Mouse (Mus musculus) hindbrain, embryonic 10.5 days (tissue): ENCODE measurements at regions not wholly inside any gene's neighbourhood (a gene's known extent, or its start where the extent isn't known, plus 50 kb on each side); places are given as distances from the start of the nearest gene placed in this dataset.

Experiments used
- DNase-seq: peaks from one replicate; pipeline ENCODE4 v3.0.0-alpha.2; 2017; ENCODE audit warnings: low spot score
- H3K27ac ChIP-seq: fragments of 300-500 bp; sonication (generic); 2 replicates; pipeline ENCODE4 v1.5.1; 2016; ENCODE audit warnings: mild to moderate bottlenecking, moderate library complexity
- H3K27me3 ChIP-seq: fragments of 300-500 bp; sonication (generic); 2 replicates; pipeline ENCODE4 v1.6.1; 2016; ENCODE audit warnings: mild to moderate bottlenecking; ENCODE audit not compliant: poor library complexity, insufficient read depth, severe bottlenecking
- H3K36me3 ChIP-seq: fragments of 300-500 bp; sonication (generic); 2 replicates; pipeline ENCODE4 v1.6.1; 2016; ENCODE audit warnings: mild to moderate bottlenecking, moderate library complexity
- H3K4me1 ChIP-seq: fragments of 300-500 bp; sonication (generic); replicated peaks from 2 replicates; pipeline ENCODE4 v1.6.1; 2016; ENCODE audit warnings: mild to moderate bottlenecking
- H3K4me3 ChIP-seq: fragments of 300-500 bp; sonication (generic); 2 replicates; pipeline ENCODE4 v1.5.1; 2016; ENCODE audit warnings: mild to moderate bottlenecking, moderate library complexity
- H3K9me3 ChIP-seq: fragments of 300-500 bp; sonication (generic); 2 replicates; pipeline ENCODE4 v1.6.1; 2016; ENCODE audit warnings: mild to moderate bottlenecking, moderate library complexity
- WGBS: fragments of 180-500 bp; shearing (Covaris S2); methylation state at CpG from one replicate; pipeline ENCODE4 v1.1.7; 2016; 5-methylcytosine and 5-hydroxymethylcytosine counted together

- no peak overlapping the region for H3K4me3 ChIP-seq
- H3K36me3 ChIP-seq, result no peaks in the 10 kb centered on the region
- H3K4me1 ChIP-seq, result no peaks in the 10 kb centered on the region
- no peaks in the 10 kb centered on the region for H3K9me3 ChIP-seq
- no peaks in the 10 kb centered on the region for H3K27me3 ChIP-seq
- 89% methylated on average over 3 of the region's 3 CpGs for WGBS
- no peak overlapping the region for H3K27ac ChIP-seq
- no peak for DNase-seq
Measured at GRCm38 (mm10) chr10:44636786-44637185, 108.5 kb upstream of the Prdm1 start.

- no peak overlapping the region for H3K27ac ChIP-seq
- no peak overlapping the region for H3K4me3 ChIP-seq
- H3K9me3 ChIP-seq, result no peaks in the 10 kb centered on the region
- no peaks in the 10 kb centered on the region for H3K36me3 ChIP-seq
- no peak for DNase-seq
- H3K27me3 ChIP-seq, result no peaks in the 10 kb centered on the region
- no peaks in the 10 kb centered on the region for H3K4me1 ChIP-seq
Measured at GRCm38 (mm10) chr10:44636061-44636460, 107.8 kb upstream of the Prdm1 start.

- no peak overlapping the region for H3K4me3 ChIP-seq
- no peaks in the 10 kb centered on the region for H3K36me3 ChIP-seq
- H3K4me1 ChIP-seq, result no peaks in the 10 kb centered on the region
- 82% methylated on average over 8 of the region's 8 CpGs for WGBS
- no peak overlapping the region for H3K27ac ChIP-seq
- no peak for DNase-seq
- H3K27me3 ChIP-seq, result no peaks in the 10 kb centered on the region
- no peaks in the 10 kb centered on the region for H3K9me3 ChIP-seq
Measured at GRCm38 (mm10) chr10:44631584-44631983, 103.3 kb upstream of the Prdm1 start.

- no peaks in the 10 kb centered on the region for H3K9me3 ChIP-seq
- no peak for DNase-seq
- H3K4me3 ChIP-seq, result no peak overlapping the region
- H3K4me1 ChIP-seq, result no peaks in the 10 kb centered on the region
- H3K27ac ChIP-seq, result no peak overlapping the region
- 81% methylated on average over 13 of the region's 13 CpGs for WGBS
- H3K36me3 ChIP-seq, result no peaks in the 10 kb centered on the region
- no peaks in the 10 kb centered on the region for H3K27me3 ChIP-seq
Measured at GRCm38 (mm10) chr10:44630485-44630884, 102.2 kb upstream of the Prdm1 start.

DNA sequence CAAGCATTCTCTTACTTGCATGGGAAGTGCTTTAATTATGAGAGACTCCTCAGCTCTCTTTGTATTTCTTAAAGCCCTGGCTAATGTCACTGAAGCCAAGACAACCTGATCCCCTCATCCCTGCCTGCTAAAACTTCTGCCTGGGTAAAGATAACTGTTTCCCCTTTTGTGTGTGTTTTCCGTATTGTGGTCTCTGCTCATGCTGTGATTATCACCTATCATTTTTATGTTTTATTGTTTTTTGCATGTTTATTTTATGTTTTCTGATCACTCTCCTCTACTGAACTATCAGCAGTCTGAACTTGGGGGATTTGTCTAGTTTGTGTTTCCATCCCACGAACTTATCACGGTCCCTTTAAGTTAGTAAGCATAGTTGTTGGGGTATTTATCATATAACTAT is 100.1 kb upstream of the Prdm1 start:
- Histone ChIP-seq H3K4me1 (no peaks in the 10 kb centered on the region), H3K36me3 (no peaks in the 10 kb centered on the region), H3K9me3 (no peaks in the 10 kb centered on the region), H3K27me3 (no peaks in the 10 kb centered on the region), H3K27ac (no peak overlapping the region), H3K4me3 (no peak overlapping the region)
- DNase-seq, result no peak
- 89% methylated on average over 3 of the region's 3 CpGs for WGBS

DNA sequence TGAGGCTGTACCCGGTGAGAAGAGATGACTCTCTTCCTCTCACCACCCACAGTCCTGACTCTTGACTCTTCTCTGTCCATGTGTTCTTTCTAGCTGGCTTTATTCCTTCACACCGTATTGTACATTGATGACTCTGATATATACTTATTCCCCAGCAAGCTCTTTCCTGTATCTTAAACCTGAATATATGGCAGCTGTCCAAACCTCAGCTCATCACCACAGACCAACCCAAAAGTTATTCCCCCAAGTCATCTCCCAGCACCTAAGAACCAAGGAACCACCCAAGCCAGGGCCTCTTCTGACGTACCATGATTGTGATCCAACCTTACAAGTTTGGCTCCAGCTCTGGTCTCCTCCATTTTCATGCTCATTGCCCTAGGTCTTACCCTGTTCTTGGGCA is 99.1 kb upstream of the Prdm1 start:
- no peaks in the 10 kb centered on the region for H3K36me3 ChIP-seq
- H3K9me3 ChIP-seq, result no peaks in the 10 kb centered on the region
- no peak for DNase-seq
- H3K27me3 ChIP-seq, result no peaks in the 10 kb centered on the region
- no peak overlapping the region for H3K27ac ChIP-seq
- 91% methylated on average over 3 of the region's 3 CpGs for WGBS
- no peaks in the 10 kb centered on the region for H3K4me1 ChIP-seq
- no peak overlapping the region for H3K4me3 ChIP-seq

GRCm38 (mm10) chr10:44625521-44625920 is 97.2 kb upstream of the Prdm1 start:
- H3K4me1 ChIP-seq, result no peaks in the 10 kb centered on the region
- no peaks in the 10 kb centered on the region for H3K36me3 ChIP-seq
- 92% methylated on average over 4 of the region's 4 CpGs for WGBS
- no peak for DNase-seq
- H3K27me3 ChIP-seq, result no peaks in the 10 kb centered on the region
- H3K9me3 ChIP-seq, result no peaks in the 10 kb centered on the region
- no peak overlapping the region for H3K27ac ChIP-seq
- no peak overlapping the region for H3K4me3 ChIP-seq

GRCm38 (mm10) chr10:44615586-44615985 is 87.3 kb upstream of the Prdm1 start:
- H3K27ac ChIP-seq, result no peak overlapping the region
- no peaks in the 10 kb centered on the region for H3K36me3 ChIP-seq
- no peaks in the 10 kb centered on the region for H3K9me3 ChIP-seq
- 76% methylated on average over 1 of the region's 1 CpGs for WGBS
- DNase-seq, result no peak
- no peaks in the 10 kb centered on the region for H3K4me1 ChIP-seq
- H3K4me3 ChIP-seq, result no peak overlapping the region
- no peaks in the 10 kb centered on the region for H3K27me3 ChIP-seq

DNA sequence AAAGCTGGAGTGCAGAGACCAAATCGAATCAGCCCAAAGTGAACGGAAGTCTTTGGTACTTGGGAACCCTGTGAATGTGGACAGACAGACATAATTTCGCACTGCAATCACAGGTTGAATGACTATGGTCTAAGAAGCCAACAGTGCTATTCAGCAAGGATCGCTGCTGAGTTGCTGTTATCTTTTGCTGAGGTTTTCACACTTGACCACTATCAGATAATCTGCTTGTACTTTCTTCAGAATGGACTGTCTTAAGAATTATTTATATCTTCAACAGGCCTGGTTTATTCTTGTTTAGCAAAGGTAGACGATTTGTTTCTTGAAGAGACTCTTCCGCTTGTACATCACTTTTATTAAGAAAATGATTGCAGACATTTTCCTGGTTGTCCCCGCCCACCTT is 84.3 kb upstream of the Prdm1 start:
- no peak overlapping the region for H3K4me3 ChIP-seq
- no peak for DNase-seq
- no peaks in the 10 kb centered on the region for H3K27me3 ChIP-seq
- WGBS, result 91% methylated on average over 7 of the region's 7 CpGs
- H3K27ac ChIP-seq, result no peak overlapping the region
- no peaks in the 10 kb centered on the region for H3K9me3 ChIP-seq
- no peaks in the 10 kb centered on the region for H3K4me1 ChIP-seq
- no peaks in the 10 kb centered on the region for H3K36me3 ChIP-seq

GRCm38 (mm10) chr10:44611399-44611798 is 83.1 kb upstream of the Prdm1 start:
- no peaks in the 10 kb centered on the region for H3K9me3 ChIP-seq
- no peaks in the 10 kb centered on the region for H3K27me3 ChIP-seq
- no peak for DNase-seq
- WGBS, result 91% methylated on average over 5 of the region's 5 CpGs
- no peak overlapping the region for H3K4me3 ChIP-seq
- H3K36me3 ChIP-seq, result no peaks in the 10 kb centered on the region
- no peak overlapping the region for H3K27ac ChIP-seq
- H3K4me1 ChIP-seq, result no peaks in the 10 kb centered on the region

- Histone ChIP-seq H3K36me3 (no peaks in the 10 kb centered on the region), H3K4me3 (no peak overlapping the region), H3K27ac (no peak overlapping the region), H3K4me1 (0 out of 2 replicates have a peak, but pooled peaks cover 5% of the 10 kb centered on the region), H3K9me3 (no peaks in the 10 kb centered on the region), H3K27me3 (no peaks in the 10 kb centered on the region)
- 79% methylated on average over 6 of the region's 6 CpGs for WGBS
- DNase-seq, result no peak
Measured at GRCm38 (mm10) chr10:44609187-44609586, 80.9 kb upstream of the Prdm1 start.

- 80% methylated on average over 5 of the region's 5 CpGs for WGBS
- H3K27ac ChIP-seq, result no peak overlapping the region
- H3K9me3 ChIP-seq, result no peaks in the 10 kb centered on the region
- DNase-seq, result no peak
- no peaks in the 10 kb centered on the region for H3K36me3 ChIP-seq
- H3K4me3 ChIP-seq, result no peak overlapping the region
- 0 out of 2 replicates have a peak, but pooled peaks cover 5% of the 10 kb centered on the region for H3K4me1 ChIP-seq
- no peaks in the 10 kb centered on the region for H3K27me3 ChIP-seq
Measured at GRCm38 (mm10) chr10:44607334-44607851, 79.1 kb upstream of the Prdm1 start.

DNA sequence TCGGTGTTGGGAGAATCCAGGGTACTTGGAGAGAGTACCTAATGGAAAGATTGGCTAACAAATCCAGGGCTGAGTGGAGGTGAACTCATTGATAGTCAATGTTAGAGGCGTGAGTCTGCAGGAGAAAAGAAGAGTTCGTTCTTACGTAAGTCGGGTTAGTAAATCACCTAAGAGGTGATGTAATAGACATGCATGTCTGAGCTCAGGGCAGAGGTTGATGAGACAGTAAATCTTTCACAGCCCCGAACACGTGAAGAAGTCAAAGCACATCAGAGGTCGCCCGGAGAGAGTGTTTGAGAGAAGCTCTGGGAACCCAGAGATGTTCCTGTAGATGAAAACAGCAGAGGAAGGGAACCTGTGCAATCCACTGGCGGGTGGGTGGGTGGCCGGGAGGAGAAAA is 76.2 kb upstream of the Prdm1 start:
- H3K27ac ChIP-seq, result no peak overlapping the region
- H3K4me1 ChIP-seq, result 0 out of 2 replicates have a peak, but pooled peaks cover 5% of the 10 kb centered on the region
- no peak overlapping the region for H3K4me3 ChIP-seq
- H3K9me3 ChIP-seq, result no peaks in the 10 kb centered on the region
- 93% methylated on average over 11 of the region's 11 CpGs for WGBS
- H3K36me3 ChIP-seq, result no peaks in the 10 kb centered on the region
- no peak for DNase-seq
- no peaks in the 10 kb centered on the region for H3K27me3 ChIP-seq

GRCm38 (mm10) chr10:44603461-44603860 is 75.2 kb upstream of the Prdm1 start:
- 76% methylated on average over 5 of the region's 5 CpGs for WGBS
- Histone ChIP-seq H3K36me3 (no peaks in the 10 kb centered on the region), H3K4me1 (peaks cover 10% of the 10 kb centered on the region; the same call in 1 of the 2 replicates), H3K27ac (no peak overlapping the region), H3K27me3 (no peaks in the 10 kb centered on the region), H3K4me3 (no peak overlapping the region), H3K9me3 (no peaks in the 10 kb centered on the region)
- DNase-seq, result no peak
